In genomic region chr6:21325251-21325650, GRCm38 (mm10) we compare ENCODE assay signal across 14 mouse cellular contexts.
DNase-seq lines count a peak whose midpoint lies in the region; ATAC-seq lines count a peak whose summit lies in the region.
"Had no signal": no experiment of that assay in that cellular context is flagged by ENCODE, and none has a peak within 500 bp of the region (broad histone marks: within the 10 kb centered on the region; RNA-seq: fewer than 3 reads in every experiment).

No protein-coding gene starts in this region.

- H3K4me3 ChIP-seq in hindbrain, embryonic 12.5 days, result no peak overlapping the region
- no peak overlapping the region for H3K4me3 ChIP-seq in midbrain, embryonic 15.5 days
- H3K4me3 ChIP-seq: heart, adult 2 months had no signal

- WGBS in hindbrain, embryonic 12.5 days, result 14% methylated on average over 1 of the region's 1 CpGs
- WGBS in midbrain, embryonic 15.5 days, result 12% methylated on average over 1 of the region's 1 CpGs

- H3K27ac ChIP-seq in hindbrain, embryonic 12.5 days, result no peak overlapping the region
- 0 out of 2 replicates have a peak overlapping the region, but pooled peaks have one; percentile 7 for H3K27ac ChIP-seq in midbrain, embryonic 15.5 days
- H3K27ac ChIP-seq: heart, adult 2 months had no signal

- H3K9ac ChIP-seq in hindbrain, embryonic 12.5 days, result no peak overlapping the region
- H3K9ac ChIP-seq in midbrain, embryonic 15.5 days, result no peak overlapping the region

- H3K36me3 ChIP-seq in hindbrain, embryonic 12.5 days, result no peaks in the 10 kb centered on the region
- H3K36me3 ChIP-seq in midbrain, embryonic 15.5 days (replicated peaks), result no peaks in the 10 kb centered on the region

- ATAC-seq in hindbrain, embryonic 12.5 days (ENCODE audit: low FRiP score), result peak; percentile 74
- ATAC-seq in midbrain, embryonic 15.5 days (replicated peaks), result peak; percentile 76
- ATAC-seq: lung, postnatal 0 days had no signal

- H3K4me2 ChIP-seq in hindbrain, embryonic 12.5 days (replicated peaks), result no peak overlapping the region
- H3K4me2 ChIP-seq in midbrain, embryonic 15.5 days, result no peak overlapping the region

- H3K9me3 ChIP-seq in hindbrain, embryonic 12.5 days (replicated peaks), result no peaks in the 10 kb centered on the region
- H3K9me3 ChIP-seq in midbrain, embryonic 15.5 days, result no peaks in the 10 kb centered on the region

- no peaks in the 10 kb centered on the region for H3K27me3 ChIP-seq in hindbrain, embryonic 12.5 days
- no peaks in the 10 kb centered on the region for H3K27me3 ChIP-seq in midbrain, embryonic 15.5 days (replicated peaks)

- peaks cover 3% of the 10 kb centered on the region; the same call in 1 of the 2 replicates for H3K4me1 ChIP-seq in hindbrain, embryonic 12.5 days
- H3K4me1 ChIP-seq in midbrain, embryonic 15.5 days, result peaks cover 9% of the 10 kb centered on the region; the same call in 1 of the 2 replicates

- DNase-seq in brain, adult 2 months (ENCODE audit: low read depth, low spot score), result peak; percentile 68
- peak; percentile 13 for DNase-seq in embryo, embryonic 9.5 days (ENCODE audit: extremely low spot score)
- no peak for DNase-seq in ovary, postnatal 36 days (ENCODE audit: low spot score)
- DNase-seq in cerebellum, adult 11 months, result no peak
- DNase-seq in layer of hippocampus, postnatal 25 days (ENCODE audit: extremely low spot score in 1 of 2, low spot score in 1 of 2), result no peak
- no peak for DNase-seq in c-Kit-positive CD71-positive TER-119-positive erythroid progenitor cells, embryonic 14.5 days (ENCODE audit: low spot score)
- DNase-seq: cerebellum, adult 9-11 months; heart, adult 2 months; heart, postnatal 14 days; kidney, adult 18-20 months; thymus, adult 18-20 months had no signal

Comparison
In these comparisons a context has a peak if more than half of its experiments do, and no peak if none do; other contexts are left out.
1. DNase-seq: peak in brain, adult 2 months (single experiment) and embryo, embryonic 9.5 days (single experiment); none in ovary, postnatal 36 days (single experiment), cerebellum, adult 11 months (single experiment), layer of hippocampus, postnatal 25 days (0 of 2) and c-Kit-positive CD71-positive TER-119-positive erythroid progenitor cells, embryonic 14.5 days (single experiment).